Mouse (Mus musculus) MEL (cell line): ENCODE measurements around the gene Otud7b. TPM values are rescaled to one million over a fixed set of nuclear protein-coding genes. Genes with fewer than 3 reads are reported as not detected.
A peak's percentile ranks its signal among the peaks of the same experiment; 100 is the strongest.

Experiments
- DNase-seq: peaks from one replicate; pipeline ENCODE4 v3.0.0; 2011; ENCODE audit warnings: low read depth, low spot score
- H3K27ac ChIP-seq: 2 replicates; pipeline ENCODE4 v1.5.1; 2012; ENCODE audit warnings: low read depth, mild to moderate bottlenecking, control low read depth, low read length, moderate library complexity; ENCODE audit not compliant: control insufficient read depth
- H3K27me3 ChIP-seq, 2 experiments: fragments of 150-350 bp in 1 of 2; sonication (generic) in 1 of 2; 2 replicates each; pipeline ENCODE4 v1.6.1; 2012; ENCODE audit warnings: low read length in 2 of 2, mild to moderate bottlenecking in 2 of 2, improper control_type of control experiment in 1 of 2, moderate library complexity in 1 of 2; ENCODE audit not compliant: insufficient read depth in 2 of 2, control insufficient read depth in 1 of 2
- H3K36me3 ChIP-seq, 2 experiments: 2 replicates each; pipeline ENCODE4 v1.6.1; 2012 to 2014; ENCODE audit warnings: low read length in 2 of 2, improper control_type of control experiment in 1 of 2, inconsistent platforms in 1 of 2, mild to moderate bottlenecking in 1 of 2; ENCODE audit not compliant: insufficient read depth in 2 of 2, control insufficient read depth in 1 of 2
- H3K4me1 ChIP-seq, 2 experiments: fragments of 150-350 bp in 1 of 2; sonication (generic) in 1 of 2; 2 replicates each; pipeline ENCODE4 v1.6.1; 2012; ENCODE audit warnings: low read length in 2 of 2, improper control_type of control experiment in 1 of 2, mild to moderate bottlenecking in 1 of 2; ENCODE audit not compliant: insufficient read depth in 2 of 2, control insufficient read depth in 1 of 2
- H3K4me3 ChIP-seq, 2 experiments: fragments of 150-350 bp in 1 of 2; sonication (generic) in 1 of 2; 2 replicates each; pipeline ENCODE4 v1.5.1; 2012; ENCODE audit warnings: low read depth in 2 of 2, low read length in 2 of 2, mild to moderate bottlenecking in 2 of 2, moderate library complexity in 2 of 2, control low read depth in 1 of 2, improper control_type of control experiment in 1 of 2; ENCODE audit not compliant: control insufficient read depth in 1 of 2, insufficient read depth in 1 of 2
- H3K79me2 ChIP-seq: 2 replicates; pipeline ENCODE4 v1.6.1; 2012; ENCODE audit warnings: mild to moderate bottlenecking, low read length, moderate library complexity; ENCODE audit not compliant: control insufficient read depth, poor library complexity, insufficient read depth
- H3K9ac ChIP-seq: 2 replicates; pipeline ENCODE4 v1.6.1; 2012; ENCODE audit warnings: low read depth, mild to moderate bottlenecking, control low read depth, low read length, moderate library complexity; ENCODE audit not compliant: control insufficient read depth, poor library complexity, severe bottlenecking
- H3K9me3 ChIP-seq: fragments of 150-350 bp; sonication (generic); replicated peaks from 2 replicates; pipeline ENCODE4 v1.6.1; 2012; ENCODE audit warnings: mild to moderate bottlenecking, low read length, improper control_type of control experiment, moderate library complexity; ENCODE audit not compliant: insufficient read depth
- BHLHE40 ChIP-seq: IDR thresholded peaks from 2 replicates; pipeline ENCODE4 v1.6.1; 2012; ENCODE audit warnings: low read depth, mild to moderate bottlenecking, inconsistent platforms, low read length, improper control_type of control experiment, borderline replicate concordance
- CHD2 ChIP-seq: IDR thresholded peaks from 2 replicates; pipeline ENCODE4 v1.6.1; 2011; ENCODE audit warnings: low read length, improper control_type of control experiment
- E2F4 ChIP-seq: IDR thresholded peaks from 2 replicates; pipeline ENCODE4 v1.6.1; 2011; ENCODE audit warnings: low read depth, low read length, improper control_type of control experiment, borderline replicate concordance
- EP300 ChIP-seq, 2 experiments: IDR thresholded peaks; 2 replicates each; pipeline ENCODE4 v1.6.1; 2011; ENCODE audit warnings: improper control_type of control experiment in 2 of 2, low read length in 2 of 2, low read depth in 1 of 2, mild to moderate bottlenecking in 1 of 2
- ETS1 ChIP-seq: IDR thresholded peaks from 2 replicates; pipeline ENCODE4 v1.6.1; 2012; ENCODE audit warnings: low read depth, mild to moderate bottlenecking, inconsistent platforms, low read length, improper control_type of control experiment, moderate library complexity
- GATA1 ChIP-seq: IDR thresholded peaks from 2 replicates; pipeline ENCODE4 v1.6.1; 2011; ENCODE audit warnings: low read depth, low read length, improper control_type of control experiment
- JUND ChIP-seq: IDR thresholded peaks from 2 replicates; pipeline ENCODE4 v1.6.1; 2011; ENCODE audit warnings: low read depth, mild to moderate bottlenecking, improper control_type of control experiment, low read length
- MAX ChIP-seq: IDR thresholded peaks from 2 replicates; pipeline ENCODE4 v1.6.1; 2011; ENCODE audit warnings: low read length, improper control_type of control experiment
- MXI1 ChIP-seq: IDR thresholded peaks from 2 replicates; pipeline ENCODE4 v1.6.1; 2011; ENCODE audit warnings: mild to moderate bottlenecking, low read depth, low read length, improper control_type of control experiment
- MYB ChIP-seq: IDR thresholded peaks from 2 replicates; pipeline ENCODE4 v1.6.1; 2011; ENCODE audit warnings: mild to moderate bottlenecking, low read depth, low read length, improper control_type of control experiment
- NRF1 ChIP-seq: IDR thresholded peaks from 2 replicates; pipeline ENCODE4 v1.6.1; 2014; ENCODE audit warnings: low read depth, mild to moderate bottlenecking, inconsistent platforms, low read length, improper control_type of control experiment, moderate library complexity; ENCODE audit not compliant: poor library complexity, insufficient read depth, severe bottlenecking
- POLR2A ChIP-seq, 2 experiments: IDR thresholded peaks; 2 replicates each; pipeline ENCODE4 v1.6.1; 2011 to 2012; ENCODE audit warnings: low read length in 2 of 2, mild to moderate bottlenecking in 2 of 2, control low read depth in 1 of 2, improper control_type of control experiment in 1 of 2, low read depth in 1 of 2, moderate library complexity in 1 of 2; ENCODE audit not compliant: control insufficient read depth in 1 of 2, insufficient read depth in 1 of 2, poor library complexity in 1 of 2
- POLR2AphosphoS2 ChIP-seq: IDR thresholded peaks from 2 replicates; pipeline ENCODE4 v1.6.1; 2011; ENCODE audit warnings: low read length, improper control_type of control experiment
- POLR2AphosphoS5 ChIP-seq: IDR thresholded peaks from 2 replicates; pipeline ENCODE4 v1.6.1; 2012; ENCODE audit warnings: low read depth, borderline replicate concordance, mild to moderate bottlenecking, inconsistent platforms, low read length, moderate library complexity, mixed read lengths
- RAD21 ChIP-seq: IDR thresholded peaks from 2 replicates; pipeline ENCODE4 v1.6.1; 2011; ENCODE audit warnings: mild to moderate bottlenecking, low read depth, low read length, improper control_type of control experiment
- RCOR1 ChIP-seq: IDR thresholded peaks from 2 replicates; pipeline ENCODE4 v1.6.1; 2012; ENCODE audit warnings: low read depth, mild to moderate bottlenecking, inconsistent platforms, low read length, improper control_type of control experiment
- TAL1 ChIP-seq: IDR thresholded peaks from 2 replicates; pipeline ENCODE4 v1.6.1; 2012; ENCODE audit warnings: mild to moderate bottlenecking, inconsistent platforms, low read length, moderate library complexity, mixed read lengths
- TBP ChIP-seq: IDR thresholded peaks from 2 replicates; pipeline ENCODE4 v1.8.0; 2011; ENCODE audit warnings: low read depth, low read length, improper control_type of control experiment
- TCF12 ChIP-seq: IDR thresholded peaks from 2 replicates; pipeline ENCODE4 v1.6.1; 2014; ENCODE audit warnings: low read depth, mild to moderate bottlenecking, inconsistent platforms, low read length, improper control_type of control experiment, moderate library complexity
- UBTF ChIP-seq: IDR thresholded peaks from 2 replicates; pipeline ENCODE4 v1.6.1; 2012; ENCODE audit warnings: low read depth, mild to moderate bottlenecking, inconsistent platforms, low read length, improper control_type of control experiment, moderate library complexity, borderline replicate concordance; ENCODE audit not compliant: insufficient read depth
- USF1 ChIP-seq: IDR thresholded peaks from 2 replicates; pipeline ENCODE4 v1.6.1; 2014; ENCODE audit warnings: low read depth, mild to moderate bottlenecking, inconsistent platforms, low read length, improper control_type of control experiment, moderate library complexity
- ZC3H11A ChIP-seq: IDR thresholded peaks from 2 replicates; pipeline ENCODE4 v1.6.1; 2012; ENCODE audit warnings: low read depth, mild to moderate bottlenecking, inconsistent platforms, low read length, improper control_type of control experiment
- polyA plus RNA-seq, 2 experiments: library from polyadenylated mRNA; stranded (reverse) in 1 of 2; unstranded in 1 of 2; fragments of >175 nt in 1 of 2; fragments of >200 nt in 1 of 2; gene quantifications; 2 replicates each; pipeline versions ENCODE4 v1.2.1 to v1.2.4; 2012; ENCODE audit warnings: low replicate concordance in 2 of 2, low read depth in 1 of 2; ENCODE audit not compliant: insufficient read length in 2 of 2, insufficient read depth in 1 of 2, missing spikeins in 1 of 2
- total RNA-seq: library from RNA; depleted of rRNA; stranded (reverse); fragments of 300-350 nt; gene quantifications from 2 replicates; pipeline ENCODE4 v1.2.3, GENCODE M21; 2012

The Otud7b gene
- total and polyA plus RNA-seq, 3 experiments, result 17.9 to 25.8 (median 24.4) TPM

DNA sequence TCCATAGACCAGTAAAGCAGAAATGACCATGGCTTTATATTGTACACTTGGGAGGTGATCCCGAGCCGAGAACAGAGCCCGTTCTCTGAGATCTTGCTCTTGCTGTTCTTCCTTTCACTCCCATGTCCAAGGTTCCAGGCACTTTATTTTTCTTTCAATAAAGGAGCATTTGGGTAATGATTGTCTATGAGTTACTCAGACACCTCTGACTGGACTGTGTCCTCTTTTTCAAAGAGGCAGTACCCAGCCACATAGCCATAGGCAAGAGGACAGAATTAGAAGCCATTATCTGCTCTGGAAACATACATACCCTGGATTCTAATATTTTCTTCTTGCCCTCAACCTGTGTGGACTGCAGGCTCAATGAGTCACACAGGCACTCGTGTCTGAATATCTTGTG, 55.5 kb downstream of the Otud7b start:
- Histone ChIP-seq H3K9me3 (no peaks in the 10 kb centered on the region), H3K27me3 (no peaks in the 10 kb centered on the region)
- TF ChIP-seq NRF1, result no peak
- 0 out of 2 replicates have a peak, but pooled peaks have one; percentile 1 for TF ChIP-seq POLR2AphosphoS2
- TF ChIP-seq, all 39 proteins: peak for 1
- no peak overlapping the region for H3K9ac ChIP-seq
- H3K4me1 ChIP-seq, result peaks cover 0 to 17% of the 10 kb centered on the region in 2 experiments; a peak in 2 of 4 replicates
- no peaks in the 10 kb centered on the region for H3K79me2 ChIP-seq
- no peak overlapping the region for H3K4me3 ChIP-seq
- DNase-seq, result no peak
- no peak overlapping the region for H3K27ac ChIP-seq
- peaks cover 0 to 9% of the 10 kb centered on the region in 2 experiments; a peak in 3 of 4 replicates for H3K36me3 ChIP-seq

DNA sequence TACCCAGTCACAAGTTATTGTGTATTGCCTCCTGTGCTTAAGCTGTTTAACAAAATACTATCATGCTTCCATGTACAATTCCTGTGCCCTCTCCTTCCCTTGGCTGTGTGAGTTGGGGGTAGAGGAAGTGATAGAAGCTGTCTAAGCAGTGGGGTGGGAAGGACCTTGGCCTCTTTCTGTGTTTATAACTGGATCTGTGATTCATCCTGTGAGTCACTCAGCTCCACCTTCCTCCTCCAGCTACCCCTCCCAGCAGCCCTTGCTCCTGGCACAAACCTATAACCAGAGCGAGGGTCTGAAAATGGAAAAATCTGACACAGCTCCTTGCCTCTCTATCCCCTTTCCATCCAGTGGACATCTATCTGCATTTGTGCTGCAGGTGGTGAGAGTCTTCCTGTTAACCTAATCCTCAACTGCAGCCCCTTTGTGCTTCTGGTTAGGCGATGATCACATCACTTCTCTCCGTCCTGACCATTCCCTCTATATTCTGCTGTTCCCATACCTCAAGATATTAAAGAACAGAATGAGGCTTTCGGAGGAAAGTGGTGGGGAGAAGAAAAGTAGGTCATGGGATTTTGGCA, 56.0 kb downstream of the Otud7b start:
- Histone ChIP-seq H3K27ac (no peak overlapping the region), H3K79me2 (no peaks in the 10 kb centered on the region), H3K27me3 (no peaks in the 10 kb centered on the region), H3K9ac (no peak overlapping the region), H3K9me3 (no peaks in the 10 kb centered on the region), H3K36me3 (peaks cover 0 to 9% of the 10 kb centered on the region in 2 experiments; a peak in 3 of 4 replicates), H3K4me3 (no peak overlapping the region), H3K4me1 (peaks cover 0 to 17% of the 10 kb centered on the region in 2 experiments; a peak in 2 of 4 replicates)
- peak; percentile 76 for DNase-seq
- TF ChIP-seq RCOR1 (no peak), CHD2 (no peak), USF1 (no peak), TBP (no peak), GATA1 (no peak), JUND (no peak), MXI1 (no peak), ETS1 (no peak), UBTF (no peak), RAD21 (no peak), MAX (no peak), ZC3H11A (no peak), MYB (no peak), TAL1 (no peak), TCF12 (no peak), POLR2AphosphoS5 (no peak), POLR2A (IDR thresholded peaks at IDR 0.05; ENCODE audit: control insufficient read depth in 1 of 2, insufficient read depth in 1 of 2, low read depth in 1 of 2, low read length in 2 of 2, poor library complexity in 1 of 2) (no peak), BHLHE40 (no peak), E2F4 (no peak), EP300 (IDR thresholded peaks at IDR 0.05; ENCODE audit: low read depth in 1 of 2, low read length in 2 of 2) (no peak)
